Mouse (Mus musculus): ENCODE results near the gene Cc2d1a.

- TF ChIP-seq POLR2A (IDR thresholded peaks at IDR 0.05; ENCODE audit: insufficient read depth, low read length) (no peak), CTCF (IDR thresholded peaks at IDR 0.05; ENCODE audit: low read depth, low read length) (no peak), EP300 (IDR thresholded peaks at IDR 0.05; ENCODE audit: insufficient read depth, low read depth, low read length) (0 out of 2 replicates have a peak, but pooled peaks have one; percentile 6)
These were observed 49.6 kb upstream of the Cc2d1a start for GRCm38 (mm10) chr8:84197141-84197921.

All from ES-Bruce4 (cell line).